Mouse (Mus musculus) megakaryocyte progenitor cell, adult 5-6 weeks (primary cell): ENCODE measurements around the gene Tmem150c. TPM values are rescaled to one million over a fixed set of nuclear protein-coding genes. Genes with fewer than 3 reads are reported as not detected.
A peak's percentile ranks its signal among the peaks of the same experiment; 100 is the strongest.

Source experiments
- ATAC-seq: replicated peaks from 2 replicates; pipeline ENCODE4 v1.8.0; 2016; ENCODE audit warnings: mild to moderate bottlenecking, moderate TSS enrichment, inconsistent platforms; ENCODE audit not compliant: poor library complexity
- total RNA-seq, 2 experiments: library from RNA; stranded (forward) in 1 of 2; stranded (reverse) in 1 of 2; fragments of 157-497, 149-512 nt in 1 of 2; fragments of 200-1000 nt in 1 of 2; gene quantifications; 2 replicates each; pipeline versions ENCODE4 v1.2.3 to v1.2.4; 2015 to 2017

The Tmem150c gene
- total RNA-seq, 2 experiments from 2014 or later, result not detected

DNA sequence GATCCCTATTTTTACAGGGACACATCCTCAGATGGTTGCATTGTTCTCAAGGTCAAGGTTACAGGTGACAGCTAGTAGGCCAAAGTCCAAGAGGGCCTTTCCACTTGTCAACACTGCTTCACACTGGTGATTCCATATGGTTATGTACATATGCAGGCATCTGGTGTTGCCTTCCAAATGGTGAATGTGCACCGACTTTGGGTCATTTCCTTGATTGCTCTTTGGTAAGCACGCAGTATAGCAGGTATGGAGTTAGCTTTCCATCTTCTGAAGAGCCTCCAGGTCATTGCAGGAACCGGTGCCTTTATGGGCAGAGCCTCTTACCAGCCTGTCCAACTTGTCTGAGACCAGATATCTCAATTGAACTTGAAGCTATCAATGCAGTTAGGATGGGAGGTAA is 127.0 kb downstream of the Tmem150c start:
- no peak for ATAC-seq

DNA sequence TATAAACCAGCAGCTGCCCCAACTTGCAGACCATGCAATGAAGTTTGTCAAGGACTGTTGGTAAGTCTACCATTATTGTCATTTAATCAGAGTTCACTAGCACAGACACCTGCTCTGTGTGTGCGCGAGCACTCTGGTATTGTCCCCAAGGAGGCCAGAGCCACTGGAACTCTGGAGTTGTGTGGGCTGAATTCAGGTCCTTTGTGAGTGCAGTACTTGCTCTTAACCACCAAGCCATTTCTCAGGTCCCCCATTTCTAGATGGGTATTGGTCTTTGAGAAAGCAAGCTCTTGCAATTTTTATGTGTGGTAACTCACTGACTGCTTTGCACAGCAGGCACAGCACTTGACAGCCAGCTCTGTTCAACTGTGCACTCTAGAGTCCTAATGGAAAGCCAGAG is 127.5 kb downstream of the Tmem150c start:
- peak; percentile 50 for ATAC-seq

DNA sequence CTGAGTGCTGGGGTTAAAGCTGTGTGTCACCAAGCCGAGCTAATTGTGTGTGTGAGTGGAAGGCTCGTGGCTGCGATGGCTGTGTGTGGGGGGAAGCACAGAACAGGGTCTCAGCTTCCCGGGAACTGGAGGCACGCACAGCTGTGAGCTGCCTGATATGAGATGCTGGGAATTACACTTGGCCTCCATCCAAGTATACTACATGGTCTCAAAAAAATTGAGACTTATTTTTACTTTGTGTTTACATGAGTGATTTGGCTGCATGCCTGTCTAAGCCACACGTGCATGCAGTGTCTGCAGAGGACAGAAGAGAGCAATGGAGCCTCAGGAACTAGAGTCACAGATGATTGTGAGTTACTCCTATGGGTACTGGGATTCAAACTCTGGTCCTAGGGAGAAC is 129.5 kb downstream of the Tmem150c start:
- ATAC-seq, result no peak

Other genes with a start within 250 kb of the Tmem150c start
- gene Hnrnpd, start 180.9 kb downstream of the Tmem150c start, total RNA-seq (2015), result 378 and 387 TPM in 2 replicates
- gene Hnrnpd, start 180.9 kb downstream of the Tmem150c start, total RNA-seq (2017), result 92.7 and 143 TPM in 2 replicates
- 0.98 and 1.2 TPM in 2 replicates for gene 4930524J08Rik, start 180.7 kb downstream of the Tmem150c start, total RNA-seq (2015)
- 1.9 TPM in 1 of 2 replicates, not detected in the other for gene 4930524J08Rik, start 180.7 kb downstream of the Tmem150c start, total RNA-seq (2017)
- gene Hnrnpdl, start 120.1 kb downstream of the Tmem150c start, total RNA-seq (2015), result 283 and 299 TPM in 2 replicates
- gene Hnrnpdl, start 120.1 kb downstream of the Tmem150c start, total RNA-seq (2017), result 415 and 496 TPM in 2 replicates
- gene Enoph1, start 119.8 kb downstream of the Tmem150c start, total RNA-seq (2015), result 46.5 and 46.8 TPM in 2 replicates
- gene Enoph1, start 119.8 kb downstream of the Tmem150c start, total RNA-seq (2017), result 45.9 and 47.4 TPM in 2 replicates